Mouse (Mus musculus) neural tube, embryonic 14.5 days (tissue): ENCODE measurements around the gene Haus8. TPM values are rescaled to one million over a fixed set of nuclear protein-coding genes. Genes with fewer than 3 reads are reported as not detected.
"Not testable (repeated sequence)": the region's sequence is repeated elsewhere in the genome, so short reads cannot be mapped to it uniquely, and the experiment has no call there.

Experiments used
- ATAC-seq: fragments of 200-750 bp; cut with Nextera tagmentation; 2 replicates; pipeline ENCODE4 v1.8.0; 2017; ENCODE audit warnings: low read depth, mild to moderate bottlenecking, moderate TSS enrichment, moderate library complexity
- H3K27ac ChIP-seq: fragments of 300-500 bp; sonication (generic); 2 replicates; pipeline ENCODE4 v1.5.1; 2014; ENCODE audit warnings: low read depth, mild to moderate bottlenecking, control low read depth, low read length, moderate library complexity, mixed read lengths
- H3K27me3 ChIP-seq: fragments of 300-500 bp; sonication (generic); 2 replicates; pipeline ENCODE4 v1.6.1; 2014; ENCODE audit warnings: low read length; ENCODE audit not compliant: control insufficient read depth, insufficient read depth
- H3K36me3 ChIP-seq: fragments of 300-500 bp; sonication (generic); 2 replicates; pipeline ENCODE4 v1.6.1; 2014; ENCODE audit warnings: low read length, mixed read lengths; ENCODE audit not compliant: control insufficient read depth, insufficient read depth
- H3K4me1 ChIP-seq: fragments of 300-500 bp; sonication (generic); 2 replicates; pipeline ENCODE4 v1.6.1; 2014; ENCODE audit warnings: low read length; ENCODE audit not compliant: control insufficient read depth, insufficient read depth
- H3K4me2 ChIP-seq: fragments of 300-500 bp; sonication (generic); 2 replicates; pipeline ENCODE4 v1.6.1; 2014; ENCODE audit warnings: mild to moderate bottlenecking, low read depth, low read length, control low read depth
- H3K4me3 ChIP-seq: fragments of 300-500 bp; sonication (generic); 2 replicates; pipeline ENCODE4 v1.5.1; 2014; ENCODE audit warnings: low read depth, low read length, control low read depth, mixed read lengths
- H3K9ac ChIP-seq: fragments of 300-500 bp; sonication (generic); replicated peaks from 2 replicates; pipeline ENCODE4 v1.6.1; 2014; ENCODE audit warnings: low read depth, mild to moderate bottlenecking, control low read depth, low read length, mixed read lengths
- H3K9me3 ChIP-seq: fragments of 300-500 bp; sonication (generic); 2 replicates; pipeline ENCODE4 v1.6.1; 2016; ENCODE audit warnings: low read length; ENCODE audit not compliant: control insufficient read depth
- WGBS: fragments of 180-500 bp; shearing (Covaris S2); extraction: QIAGEN DNeasy Blood & Tissue Kit; methylation state at CpG from one replicate; pipeline ENCODE4 v1.1.7; 2014; 5-methylcytosine and 5-hydroxymethylcytosine counted together
- polyA plus RNA-seq: library from polyadenylated mRNA; unstranded; fragments of >200 nt; fragmentation: Nextera tagmentation; extraction: Ambion mirVana; gene quantifications from 2 replicates; pipeline ENCODE4 v1.2.1, GENCODE M21; 2014

Gene Haus8
- 55.8 and 59.3 TPM in 2 replicates for polyA plus RNA-seq

GRCm38 (mm10) chr8:71272286-71273150 lies at the start of gene Haus8, which contains the start of gene Myo9b:
Haus8 (minus strand) TSS chr8:71272934.
Myo9b (plus strand) TSS chr8:71272714.
- Histone ChIP-seq H3K9ac (peak within 1 kb of the TSS; percentile 65), H3K27me3 (no peaks in the 10 kb centered on the region), H3K27ac (peak within 1 kb of the TSS; percentile 64), H3K4me3 (peak within 1 kb of the TSS; percentile 77), H3K36me3 (no peaks in the 10 kb centered on the region), H3K4me1 (peaks cover 13% of the 10 kb centered on the region), H3K4me2 (peak within 1 kb of the TSS; percentile 65), H3K9me3 (no peaks in the 10 kb centered on the region)
- under 1% methylated on average over 84 of the region's 84 CpGs for WGBS
- peak; percentile 99 for ATAC-seq

- H3K36me3 ChIP-seq = peaks cover 23% of the 10 kb centered on the region
- H3K4me1 ChIP-seq, H3K9me3 ChIP-seq, H3K9ac ChIP-seq, H3K27me3 ChIP-seq, ATAC-seq, H3K27ac ChIP-seq, H3K4me2 ChIP-seq, H3K4me3 ChIP-seq: not testable (repeated sequence)
- WGBS = 94% methylated on average over 2 of the region's 2 CpGs
Measured at GRCm38 (mm10) chr8:71319760-71320159, 47.0 kb upstream of the Haus8 start.

- H3K9me3 ChIP-seq, H3K9ac ChIP-seq, ATAC-seq, H3K4me1 ChIP-seq, H3K4me3 ChIP-seq, H3K4me2 ChIP-seq, H3K27ac ChIP-seq, H3K27me3 ChIP-seq: not testable (repeated sequence)
- H3K36me3 ChIP-seq = peaks cover 14% of the 10 kb centered on the region
- WGBS = 87% methylated on average over 5 of the region's 5 CpGs
Measured at GRCm38 (mm10) chr8:71318610-71319009, 45.9 kb upstream of the Haus8 start.

- Histone ChIP-seq H3K4me2 (no peak overlapping the region), H3K9me3 (no peaks in the 10 kb centered on the region), H3K27ac (no peak overlapping the region), H3K9ac (no peak overlapping the region), H3K4me3 (no peak overlapping the region), H3K27me3 (no peaks in the 10 kb centered on the region), H3K4me1 (no peaks in the 10 kb centered on the region), H3K36me3 (no peaks in the 10 kb centered on the region; the same call in 1 of the 2 replicates)
- ATAC-seq = no peak
Measured at GRCm38 (mm10) chr8:71316486-71317031, 43.8 kb upstream of the Haus8 start.

- 90% methylated on average over 5 of the region's 5 CpGs for WGBS
Measured at GRCm38 (mm10) chr8:71315972-71316371, 43.2 kb upstream of the Haus8 start.

GRCm38 (mm10) chr8:71313951-71314350 lies 41.2 kb upstream of the Haus8 start:
- Histone ChIP-seq H3K4me3 (no peak overlapping the region), H3K4me1 (no peaks in the 10 kb centered on the region), H3K27ac (no peak overlapping the region), H3K27me3 (no peaks in the 10 kb centered on the region), H3K4me2 (no peak overlapping the region), H3K36me3 (no peaks in the 10 kb centered on the region), H3K9ac (no peak overlapping the region), H3K9me3 (no peaks in the 10 kb centered on the region)
- WGBS = 93% methylated on average over 2 of the region's 2 CpGs
- no peak for ATAC-seq

More at GRCm38 (mm10) chr8:71315972-71316371, 43.2 kb upstream of the Haus8 start:
- Histone ChIP-seq H3K27ac (no peak overlapping the region), H3K27me3 (no peaks in the 10 kb centered on the region), H3K4me2 (no peak overlapping the region), H3K36me3 (no peaks in the 10 kb centered on the region; the same call in 1 of the 2 replicates), H3K4me1 (no peaks in the 10 kb centered on the region), H3K4me3 (no peak overlapping the region), H3K9me3 (no peaks in the 10 kb centered on the region), H3K9ac (no peak overlapping the region)
- ATAC-seq = no peak

GRCm38 (mm10) chr8:71312700-71313099 lies 40.0 kb upstream of the Haus8 start:
- no peaks in the 10 kb centered on the region for H3K27me3 ChIP-seq
- H3K4me1 ChIP-seq = no peaks in the 10 kb centered on the region
- no peak overlapping the region for H3K9ac ChIP-seq
- H3K4me3 ChIP-seq = no peak overlapping the region
- no peaks in the 10 kb centered on the region for H3K36me3 ChIP-seq
- ATAC-seq = no peak
- WGBS = 64% methylated on average over 1 of the region's 1 CpGs
- no peaks in the 10 kb centered on the region for H3K9me3 ChIP-seq
- H3K27ac ChIP-seq = no peak overlapping the region
- H3K4me2 ChIP-seq = no peak overlapping the region

- no peak overlapping the region for H3K27ac ChIP-seq
- WGBS = 75% methylated on average over 6 of the region's 6 CpGs
- no peak overlapping the region for H3K9ac ChIP-seq
- H3K4me1 ChIP-seq = no peaks in the 10 kb centered on the region
- no peak overlapping the region for H3K4me3 ChIP-seq
- no peaks in the 10 kb centered on the region for H3K9me3 ChIP-seq
- no peaks in the 10 kb centered on the region for H3K27me3 ChIP-seq
- H3K4me2 ChIP-seq = no peak overlapping the region
- H3K36me3 ChIP-seq = no peaks in the 10 kb centered on the region; the same call in 1 of the 2 replicates
- no peak for ATAC-seq
Measured at GRCm38 (mm10) chr8:71310446-71310845, 37.7 kb upstream of the Haus8 start.

- 94% methylated on average over 4 of the region's 4 CpGs for WGBS
- no peaks in the 10 kb centered on the region; the same call in 1 of the 2 replicates for H3K36me3 ChIP-seq
Measured at GRCm38 (mm10) chr8:71307913-71308312, 35.2 kb upstream of the Haus8 start.

More at GRCm38 (mm10) chr8:71307913-71308312, 35.2 kb upstream of the Haus8 start:
- Histone ChIP-seq H3K4me3 (no peak overlapping the region), H3K27me3 (no peaks in the 10 kb centered on the region), H3K27ac (no peak overlapping the region), H3K4me1 (no peaks in the 10 kb centered on the region), H3K9ac (no peak overlapping the region), H3K9me3 (no peaks in the 10 kb centered on the region), H3K4me2 (no peak overlapping the region)
- ATAC-seq = no peak
